Mouse (Mus musculus) ES-Bruce4 (cell line): ENCODE results near the gene Castor1.

ENCODE experiments used
- CTCF ChIP-seq: IDR thresholded peaks from one replicate; pipeline ENCODE4 v1.8.1; 2011; ENCODE audit warnings: low read depth, low read length
- EP300 ChIP-seq: IDR thresholded peaks from 2 replicates; pipeline ENCODE4 v1.6.1; 2011; ENCODE audit warnings: low read depth, low read length; ENCODE audit not compliant: insufficient read depth
- POLR2A ChIP-seq: IDR thresholded peaks from one replicate; pipeline ENCODE4 v1.8.1; 2011; ENCODE audit warnings: low read length; ENCODE audit not compliant: insufficient read depth

DNA sequence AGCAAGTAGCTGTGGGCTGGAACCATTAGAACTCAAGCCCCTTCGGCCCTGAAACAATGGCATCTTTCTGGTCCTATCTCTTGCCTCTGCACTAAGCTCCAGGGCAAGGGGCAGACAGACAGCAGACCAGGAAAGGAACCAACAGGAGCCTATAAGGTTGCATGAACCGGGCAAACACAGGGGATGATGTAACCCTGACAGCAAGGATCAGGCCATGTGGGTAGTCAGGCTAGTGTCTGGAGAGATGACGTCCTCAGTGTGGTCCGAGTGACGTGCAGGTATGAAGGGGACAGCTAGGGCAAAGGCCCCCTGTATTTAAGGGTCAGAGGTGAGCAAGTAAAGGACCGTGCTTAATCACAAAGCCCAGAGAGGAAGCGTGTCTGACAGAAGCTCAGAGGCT lies 32.3 kb downstream of the Castor1 start:
- TF ChIP-seq EP300 (no peak), CTCF (no peak), POLR2A (no peak)
